Mouse (Mus musculus) heart, adult 18-20 months (tissue): ENCODE data around the gene Abca1. TPM values are rescaled to one million over a fixed set of nuclear protein-coding genes. Genes with fewer than 3 reads are reported as not detected.
A peak's percentile ranks its signal among the peaks of the same experiment; 100 is the strongest.

Experiments used
- DNase-seq, 2 experiments: peaks; one replicate each; pipeline ENCODE4 v3.0.0; 2021 to 2022; ENCODE audit warnings: mixed read lengths in 1 of 2
- total RNA-seq, 2 experiments: library from RNA; stranded (reverse); gene quantifications; 2 replicates each; pipeline ENCODE4 v1.2.3; 2021

Abca1 gene
- total RNA-seq, 2 experiments from 2014 or later: 15.8 to 17.9 TPM

DNA sequence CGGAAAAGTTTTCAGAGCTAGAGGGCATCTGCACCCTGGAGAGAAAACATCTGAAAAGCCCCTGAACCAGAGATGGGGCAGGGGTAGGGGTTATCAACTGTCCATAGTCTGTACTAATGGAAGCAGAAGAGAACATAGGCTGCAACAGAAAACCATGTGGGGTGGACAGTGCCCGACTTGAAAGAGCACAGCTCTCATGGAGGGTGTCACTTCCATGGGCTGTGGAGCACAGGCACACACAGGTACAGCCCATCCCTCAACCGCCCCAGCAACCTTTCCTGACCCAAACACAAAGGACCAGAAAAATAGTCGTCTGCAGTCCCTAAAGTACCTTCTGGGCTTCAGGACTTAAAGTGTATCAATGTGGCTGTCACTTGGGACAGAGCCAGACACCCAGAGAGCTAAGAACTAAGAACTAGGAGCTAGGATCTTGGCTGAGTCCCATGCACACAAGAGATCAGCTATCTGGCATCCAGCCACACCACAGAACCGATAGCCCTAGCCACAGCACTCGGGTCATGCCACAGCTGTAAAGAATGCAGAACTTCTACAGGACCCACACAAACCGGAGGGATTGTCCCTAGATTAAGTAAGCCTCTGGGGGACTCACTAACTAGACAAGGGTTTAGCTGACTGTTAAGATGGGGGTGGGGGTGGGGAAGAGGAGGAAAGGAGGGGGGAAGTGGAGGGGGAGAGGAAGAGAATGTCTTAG is 38.0 kb downstream of the Abca1 start:
- peak; percentile 70 to 81 for DNase-seq

- DNase-seq: no peak
Observed at GRCm38 (mm10) chr4:53121084-53121483, 38.6 kb downstream of the Abca1 start.

DNA sequence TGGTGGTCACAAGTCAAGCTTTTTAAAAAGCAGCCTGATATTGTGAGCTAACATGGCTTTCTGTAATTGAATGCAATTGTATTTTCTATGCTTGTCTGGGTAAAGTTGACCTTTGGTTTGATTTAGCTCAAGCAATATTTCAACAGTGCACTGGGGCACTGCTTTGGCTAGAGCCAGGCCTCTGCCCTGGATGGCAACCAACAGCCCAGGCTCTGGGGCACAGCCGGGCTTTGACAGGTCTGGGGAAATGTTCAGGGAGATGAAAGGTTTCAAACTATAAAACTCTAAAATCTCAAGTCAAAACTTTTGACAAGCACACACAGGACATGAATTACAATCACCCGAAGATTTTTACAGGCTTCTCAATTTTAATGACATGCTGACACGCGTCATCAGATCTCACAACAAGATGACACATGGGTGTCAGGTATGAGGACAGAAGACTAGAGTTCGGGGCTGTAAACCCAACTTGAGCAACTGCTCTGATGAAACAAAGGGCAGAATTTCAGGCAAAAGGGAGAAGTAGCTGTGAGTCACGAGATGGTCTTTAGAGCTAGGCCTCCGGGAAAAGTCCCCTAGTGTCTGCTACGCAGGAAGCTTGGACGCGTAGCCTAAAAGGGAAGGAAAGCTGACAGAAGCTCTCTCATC is 39.5 kb downstream of the Abca1 start:
- DNase-seq: peak in 1 of 2 experiments; percentile 56

- DNase-seq: no peak
Observed at GRCm38 (mm10) chr4:53118643-53119042, 41.1 kb downstream of the Abca1 start.

- DNase-seq: peak; percentile 45 to 49
Observed at GRCm38 (mm10) chr4:53117610-53118009, 42.1 kb downstream of the Abca1 start.

- DNase-seq: peak; percentile 29 to 45
Observed at GRCm38 (mm10) chr4:53117076-53117475, 42.6 kb downstream of the Abca1 start.

GRCm38 (mm10) chr4:53115866-53116265 is 43.8 kb downstream of the Abca1 start:
- DNase-seq: peak; percentile 53 to 70

- DNase-seq: peak; percentile 50 to 68
Observed at GRCm38 (mm10) chr4:53115410-53115809, 44.3 kb downstream of the Abca1 start.

GRCm38 (mm10) chr4:53111919-53112355 is 47.8 kb downstream of the Abca1 start:
- DNase-seq: peak; percentile 60 to 67

GRCm38 (mm10) chr4:53110356-53110755 is 49.3 kb downstream of the Abca1 start:
- peak in 1 of 2 experiments; percentile 61 for DNase-seq

- DNase-seq: no peak
Observed at GRCm38 (mm10) chr4:53109381-53109928, 50.2 kb downstream of the Abca1 start.

- peak; percentile 70 to 71 for DNase-seq
Observed at GRCm38 (mm10) chr4:53108194-53108593, 51.5 kb downstream of the Abca1 start.

GRCm38 (mm10) chr4:53106732-53107131 is 53.0 kb downstream of the Abca1 start:
- peak; percentile 52 to 69 for DNase-seq

- DNase-seq: no peak
Observed at GRCm38 (mm10) chr4:53106071-53106470, 53.6 kb downstream of the Abca1 start.

DNA sequence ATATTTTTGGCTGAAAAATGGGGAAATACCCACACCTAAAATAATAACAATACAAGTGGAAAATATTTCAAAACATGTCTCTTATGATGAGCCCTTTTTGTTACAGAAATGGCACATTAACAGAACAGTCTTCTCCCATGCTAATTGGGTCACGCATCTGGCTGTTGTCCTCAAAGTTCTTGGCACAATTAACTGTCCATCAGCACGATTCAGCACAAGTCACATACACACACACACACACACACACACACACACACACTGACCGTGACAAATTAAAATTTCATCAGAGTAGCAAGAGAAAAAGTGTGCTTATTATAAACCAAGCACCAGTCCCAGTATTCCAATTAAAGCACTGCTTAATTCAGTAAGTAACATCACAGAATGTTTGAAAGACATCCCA is 55.1 kb downstream of the Abca1 start:
- DNase-seq: peak; percentile 39 to 56

DNA sequence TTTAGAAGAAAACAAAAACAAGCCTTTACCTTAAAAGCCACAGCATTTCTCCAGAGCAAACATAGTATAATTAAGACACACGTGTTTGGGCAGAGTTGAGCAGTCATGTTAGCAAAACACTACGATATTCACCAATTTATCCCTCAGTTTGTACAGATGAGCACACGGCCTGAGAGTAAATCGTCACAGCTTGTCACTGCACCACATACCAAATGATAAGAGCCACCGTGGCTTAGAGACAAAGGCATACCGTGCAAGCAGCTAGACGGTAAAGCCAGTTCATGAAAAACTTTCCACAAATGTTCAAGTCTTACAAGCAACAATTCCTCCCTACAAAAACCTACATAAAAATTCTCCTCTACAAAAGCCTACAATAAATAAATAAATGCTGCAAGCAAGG is 57.2 kb downstream of the Abca1 start:
- no peak for DNase-seq

DNA sequence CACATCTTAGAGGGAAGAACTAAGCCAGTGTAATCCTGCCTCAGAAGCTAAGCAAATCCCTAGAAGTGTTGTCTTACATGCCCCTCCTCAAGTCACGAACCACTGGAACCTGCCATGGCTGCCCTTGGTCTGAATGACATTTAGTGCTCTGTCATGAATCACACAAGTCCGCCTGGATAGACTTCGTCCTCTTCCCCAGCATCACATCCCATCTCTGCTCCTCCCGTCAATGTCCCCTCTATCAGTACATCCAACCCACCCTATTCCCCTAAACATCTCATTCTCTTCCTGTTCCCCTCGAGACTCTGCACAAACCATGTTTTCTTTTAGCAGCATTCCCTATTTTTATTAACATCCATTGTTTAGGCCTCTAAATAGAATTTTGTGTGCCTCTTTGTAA is 58.4 kb downstream of the Abca1 start:
- no peak for DNase-seq

DNA sequence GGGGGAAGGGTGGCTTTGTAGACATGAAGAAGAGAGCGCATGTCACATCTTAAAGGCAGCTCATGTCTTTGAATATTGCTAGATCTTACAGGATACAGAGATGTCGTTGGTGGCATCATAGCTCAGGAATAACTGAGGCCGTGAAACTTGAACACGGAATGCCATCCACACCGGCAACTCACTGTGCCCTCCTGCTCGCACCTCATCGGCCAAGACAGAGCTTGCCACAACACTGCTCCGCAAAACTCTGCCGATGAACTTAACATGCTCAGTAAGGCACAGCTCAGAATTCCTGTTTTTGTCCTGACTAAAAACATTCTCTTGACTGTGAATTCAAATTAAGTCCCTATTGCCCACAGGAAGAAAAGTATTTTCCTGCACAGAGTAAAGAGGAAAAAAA is 59.2 kb downstream of the Abca1 start:
- DNase-seq: no peak

- DNase-seq: no peak
Observed at GRCm38 (mm10) chr4:53094850-53095249, 64.8 kb downstream of the Abca1 start.

GRCm38 (mm10) chr4:53094331-53094730 is 65.4 kb downstream of the Abca1 start:
- DNase-seq: peak; percentile 48 to 66

DNA sequence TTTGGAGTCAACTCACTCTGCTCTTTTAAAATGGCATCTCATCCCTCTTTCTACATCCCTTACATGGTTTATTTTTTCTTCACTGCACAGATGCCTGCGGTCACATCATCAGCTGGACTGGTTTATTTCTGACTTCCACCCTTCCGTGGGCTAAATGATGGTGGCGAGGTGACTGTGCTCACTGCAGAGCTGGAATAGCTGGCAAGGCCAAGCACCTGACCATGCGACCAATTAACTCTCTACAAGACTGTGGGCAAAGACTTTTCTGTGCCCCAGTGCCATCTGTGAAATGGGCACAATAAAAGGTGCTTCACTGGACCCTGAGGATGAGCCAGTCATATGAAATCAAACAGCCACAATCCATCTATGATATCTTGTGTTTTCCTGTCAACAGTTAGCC is 66.1 kb downstream of the Abca1 start:
- no peak for DNase-seq

DNA sequence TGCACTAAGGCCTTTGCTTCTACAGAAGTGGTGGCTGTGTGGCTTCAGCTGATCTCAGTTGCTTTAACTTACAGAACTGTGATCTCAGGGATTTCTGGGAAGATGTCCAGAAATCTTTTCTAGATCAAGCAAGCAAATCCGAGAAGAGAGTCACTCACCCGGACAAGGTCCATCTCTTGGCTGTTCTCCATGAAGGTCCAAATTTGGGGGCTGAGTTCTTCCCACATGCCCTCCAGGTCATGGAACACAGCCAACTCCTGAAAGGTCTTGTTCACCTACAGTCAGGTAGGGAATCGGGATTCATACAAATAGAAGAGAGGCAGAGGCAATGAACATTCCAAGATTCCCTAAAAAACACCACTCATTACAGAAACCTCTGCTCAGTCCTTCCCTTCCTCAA is 70.1 kb downstream of the Abca1 start:
- no peak for DNase-seq

GRCm38 (mm10) chr4:53088999-53089398 is 70.7 kb downstream of the Abca1 start:
- DNase-seq: no peak
